Mouse (Mus musculus): ENCODE measurements around the gene Taf10. TPM values are rescaled to one million over a fixed set of nuclear protein-coding genes. Genes with fewer than 3 reads are reported as not detected.

Gene Taf10
- polyA plus RNA-seq, 1 experiment from 2014 or later: 167 TPM

DNA sequence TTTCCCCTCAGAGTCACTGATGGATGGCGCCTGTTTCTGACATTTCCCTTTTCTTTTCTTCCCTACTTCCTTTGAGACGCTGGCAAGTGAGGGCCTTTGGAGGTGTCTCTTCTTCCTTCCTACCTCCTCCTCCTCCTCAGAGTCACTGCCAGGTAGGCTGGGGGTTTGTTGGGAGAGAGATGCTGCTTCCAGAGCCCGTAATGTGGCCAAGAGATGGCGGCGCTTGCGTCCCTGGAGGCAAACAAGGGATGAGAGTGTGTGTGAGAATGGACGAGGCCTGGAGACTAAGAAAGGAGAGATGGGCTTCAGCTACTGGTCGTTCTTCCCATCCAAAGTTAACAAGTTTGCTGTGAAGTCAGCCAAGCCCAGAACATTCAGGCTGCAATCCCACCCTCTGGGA is 9.3 kb downstream of the Taf10 start:
- Histone ChIP-seq H3K36me3 (ENCODE audit: insufficient read depth, low read length) (peaks cover 32% of the 10 kb centered on the region), H3K4me1 (replicated peaks; ENCODE audit: insufficient read depth, low read length) (peaks cover 13% of the 10 kb centered on the region), H3K9ac (ENCODE audit: low read depth, low read length) (no peak overlapping the region), H3K9me3 (replicated peaks; ENCODE audit: low read length) (no peaks in the 10 kb centered on the region), H3K4me3 (replicated peaks; ENCODE audit: low read depth, low read length) (no peak overlapping the region), H3K4me2 (ENCODE audit: low read length) (no peak overlapping the region), H3K27me3 (ENCODE audit: insufficient read depth, low read length) (no peaks in the 10 kb centered on the region), H3K27ac (no peak overlapping the region)
- no peak for DNase-seq (ENCODE audit: low spot score)
- TF ChIP-seq CTCF (IDR thresholded peaks at IDR 0.05; ENCODE audit: low read depth): no peak
- no peak for ATAC-seq (replicated peaks; ENCODE audit: low FRiP score, low read depth)
- WGBS: 81% methylated on average over 8 of the region's 8 CpGs

GRCm38 (mm10) chr7:105733836-105734235 is 10.3 kb downstream of the Taf10 start:
- H3K36me3 ChIP-seq (ENCODE audit: insufficient read depth, low read length): peaks cover 34% of the 10 kb centered on the region
- H3K4me3 ChIP-seq (replicated peaks; ENCODE audit: low read depth, low read length): no peak overlapping the region
- H3K4me2 ChIP-seq (ENCODE audit: low read length): no peak overlapping the region
- no peaks in the 10 kb centered on the region for H3K27me3 ChIP-seq (ENCODE audit: insufficient read depth, low read length)
- H3K9me3 ChIP-seq (replicated peaks; ENCODE audit: low read length): no peaks in the 10 kb centered on the region
- H3K27ac ChIP-seq: no peak overlapping the region
- no peak for TF ChIP-seq CTCF (IDR thresholded peaks at IDR 0.05; ENCODE audit: low read depth)
- 94% methylated on average over 11 of the region's 11 CpGs for WGBS
- H3K9ac ChIP-seq (ENCODE audit: low read depth, low read length): no peak overlapping the region
- peaks cover 12% of the 10 kb centered on the region for H3K4me1 ChIP-seq (replicated peaks; ENCODE audit: insufficient read depth, low read length)
- no peak for DNase-seq (ENCODE audit: low spot score)
- no peak for ATAC-seq (replicated peaks; ENCODE audit: low FRiP score, low read depth)

DNA sequence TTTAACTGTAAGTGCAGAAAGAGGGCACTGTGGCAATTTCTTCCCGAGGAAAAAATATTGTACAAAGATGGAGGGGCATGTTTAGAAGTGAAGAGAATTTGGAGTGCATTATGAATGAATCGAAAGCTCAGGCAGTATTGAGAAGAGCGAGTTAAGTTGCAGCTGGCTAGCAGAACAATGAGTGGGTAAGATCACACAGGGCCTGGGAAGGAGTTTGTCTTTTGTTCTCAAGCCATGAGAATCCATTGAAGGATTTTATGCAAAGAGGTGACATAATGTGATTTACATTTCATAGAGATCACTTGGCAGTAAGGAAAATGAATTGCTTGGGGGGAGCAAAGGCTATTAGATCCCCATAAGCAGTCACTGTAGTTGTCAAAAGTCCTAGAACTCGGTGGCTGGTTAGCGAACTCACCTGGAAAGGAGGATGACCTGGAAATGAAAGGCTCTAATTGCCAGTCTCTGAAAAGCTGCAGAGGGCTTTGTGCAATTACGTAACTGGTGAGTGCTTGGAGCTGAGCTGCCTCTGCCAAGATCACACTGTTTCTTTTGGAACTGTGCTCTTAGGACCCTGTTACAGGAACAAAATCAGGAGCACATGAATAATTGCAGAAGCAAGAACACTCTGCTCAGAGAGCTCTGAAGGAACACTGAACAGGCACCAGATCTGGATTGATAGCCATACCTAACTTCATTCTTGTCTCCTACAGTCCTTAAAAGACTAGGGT is 15.3 kb downstream of the Taf10 start:
- WGBS: 76% methylated on average over 6 of the region's 6 CpGs
- Histone ChIP-seq H3K4me3 (replicated peaks; ENCODE audit: low read depth, low read length) (no peak overlapping the region), H3K36me3 (ENCODE audit: insufficient read depth, low read length) (peaks cover 28% of the 10 kb centered on the region), H3K27ac (no peak overlapping the region), H3K4me2 (ENCODE audit: low read length) (no peak overlapping the region), H3K4me1 (replicated peaks; ENCODE audit: insufficient read depth, low read length) (no peaks in the 10 kb centered on the region), H3K9me3 (replicated peaks; ENCODE audit: low read length) (no peaks in the 10 kb centered on the region), H3K27me3 (ENCODE audit: insufficient read depth, low read length) (no peaks in the 10 kb centered on the region), H3K9ac (ENCODE audit: low read depth, low read length) (no peak overlapping the region)
- ATAC-seq (replicated peaks; ENCODE audit: low FRiP score, low read depth): no peak
- DNase-seq (ENCODE audit: low spot score): no peak
- TF ChIP-seq CTCF (IDR thresholded peaks at IDR 0.05; ENCODE audit: low read depth): no peak

- ATAC-seq (replicated peaks; ENCODE audit: low FRiP score, low read depth): no peak
- TF ChIP-seq CTCF (IDR thresholded peaks at IDR 0.05; ENCODE audit: low read depth): no peak
- 96% methylated on average over 4 of the region's 4 CpGs for WGBS
These were observed 17.2 kb downstream of the Taf10 start for GRCm38 (mm10) chr7:105726980-105727325.

DNA sequence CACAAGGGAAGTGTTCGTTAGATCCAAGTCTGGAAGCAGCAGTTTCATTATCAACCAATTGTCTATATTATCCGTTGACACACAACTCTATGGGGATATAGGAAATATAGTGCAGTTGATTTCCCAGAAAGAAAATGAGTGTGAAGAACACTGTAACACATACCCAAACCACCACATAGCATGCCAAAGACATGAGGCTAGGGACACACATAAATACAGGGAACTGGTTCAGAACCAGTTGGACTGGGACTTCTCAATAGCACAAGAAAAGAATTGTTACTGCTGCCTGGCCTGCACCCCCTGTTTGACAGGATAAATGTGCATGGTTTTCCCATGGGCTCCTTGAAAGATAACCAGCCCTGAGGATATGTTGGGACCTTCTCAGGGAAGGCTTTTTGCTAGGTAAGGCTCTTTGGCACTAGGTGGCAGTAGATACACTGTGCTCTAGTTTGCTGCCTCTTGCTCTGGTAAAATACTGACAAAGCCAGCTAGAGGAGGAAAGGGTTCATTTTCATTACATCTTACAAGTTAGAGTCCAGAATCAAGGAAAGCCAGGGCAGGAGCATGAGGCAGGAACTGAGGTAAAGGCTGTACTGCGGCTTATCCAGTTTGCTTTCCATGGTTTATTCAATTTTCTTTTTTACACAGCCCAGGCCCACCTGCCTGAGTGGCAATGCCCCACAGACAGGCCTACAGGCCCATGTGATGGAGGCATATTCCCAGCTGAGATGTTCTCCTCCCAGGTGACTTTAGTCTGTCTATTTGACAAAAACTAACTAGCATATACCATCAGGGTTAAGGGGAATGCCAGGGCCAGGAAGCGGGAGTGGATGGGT is 17.8 kb downstream of the Taf10 start:
- 0 out of 2 replicates have a peak, but pooled peaks cover 6% of the 10 kb centered on the region for H3K36me3 ChIP-seq (ENCODE audit: insufficient read depth, low read length)
- H3K4me2 ChIP-seq (ENCODE audit: low read length): no peak overlapping the region
- H3K9ac ChIP-seq (ENCODE audit: low read depth, low read length): no peak overlapping the region
- no peaks in the 10 kb centered on the region for H3K9me3 ChIP-seq (replicated peaks; ENCODE audit: low read length)
- WGBS: 88% methylated on average over 4 of the region's 4 CpGs
- H3K4me1 ChIP-seq (replicated peaks; ENCODE audit: insufficient read depth, low read length): no peaks in the 10 kb centered on the region
- DNase-seq (ENCODE audit: low spot score) (peak; percentile 93), ATAC-seq (replicated peaks; ENCODE audit: low FRiP score, low read depth) (peak; percentile 77; the same call in 1 of the 2 replicates)
- H3K27ac ChIP-seq: no peak overlapping the region
- H3K4me3 ChIP-seq (replicated peaks; ENCODE audit: low read depth, low read length): no peak overlapping the region
- H3K27me3 ChIP-seq (ENCODE audit: insufficient read depth, low read length): no peaks in the 10 kb centered on the region
- peak; percentile 95 for TF ChIP-seq CTCF (IDR thresholded peaks at IDR 0.05; ENCODE audit: low read depth)

More at GRCm38 (mm10) chr7:105726980-105727325, 17.2 kb downstream of the Taf10 start:
- Histone ChIP-seq H3K36me3 (ENCODE audit: insufficient read depth, low read length) (0 out of 2 replicates have a peak, but pooled peaks cover 9% of the 10 kb centered on the region), H3K4me3 (replicated peaks; ENCODE audit: low read depth, low read length) (no peak overlapping the region), H3K27me3 (ENCODE audit: insufficient read depth, low read length) (no peaks in the 10 kb centered on the region), H3K4me1 (replicated peaks; ENCODE audit: insufficient read depth, low read length) (no peaks in the 10 kb centered on the region), H3K27ac (no peak overlapping the region), H3K4me2 (ENCODE audit: low read length) (no peak overlapping the region), H3K9me3 (replicated peaks; ENCODE audit: low read length) (no peaks in the 10 kb centered on the region), H3K9ac (ENCODE audit: low read depth, low read length) (no peak overlapping the region)
- DNase-seq (ENCODE audit: low spot score): no peak

DNA sequence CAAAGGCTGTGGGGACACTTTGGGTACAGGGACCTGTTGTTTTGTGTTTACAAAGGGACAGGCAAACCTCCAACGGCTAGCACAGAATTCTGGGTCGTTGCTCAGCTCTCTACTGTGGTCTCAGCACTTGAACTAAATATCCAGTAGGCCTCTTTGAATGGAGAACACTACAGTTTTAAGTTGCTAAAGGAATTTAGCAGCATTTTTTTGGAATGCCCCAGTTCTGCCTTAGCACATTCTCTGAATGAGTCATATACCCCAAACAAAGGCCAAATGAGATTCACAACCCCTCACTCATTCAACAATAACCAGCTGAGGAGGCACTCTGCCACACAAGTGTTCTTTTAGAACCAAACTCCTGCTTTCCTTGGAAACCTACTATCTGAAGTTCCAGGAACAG is 22.2 kb downstream of the Taf10 start:
- H3K4me3 ChIP-seq (replicated peaks; ENCODE audit: low read depth, low read length): no peak overlapping the region
- H3K9ac ChIP-seq (ENCODE audit: low read depth, low read length): no peak overlapping the region
- H3K27ac ChIP-seq: no peak overlapping the region
- WGBS: 69% methylated on average over 2 of the region's 2 CpGs
- H3K9me3 ChIP-seq (replicated peaks; ENCODE audit: low read length): no peaks in the 10 kb centered on the region
- H3K4me2 ChIP-seq (ENCODE audit: low read length): no peak overlapping the region
- H3K36me3 ChIP-seq (ENCODE audit: insufficient read depth, low read length): no peaks in the 10 kb centered on the region
- no peaks in the 10 kb centered on the region for H3K27me3 ChIP-seq (ENCODE audit: insufficient read depth, low read length)
- ATAC-seq (replicated peaks; ENCODE audit: low FRiP score, low read depth) (no peak), DNase-seq (ENCODE audit: low spot score) (no peak)
- H3K4me1 ChIP-seq (replicated peaks; ENCODE audit: insufficient read depth, low read length): no peaks in the 10 kb centered on the region
- TF ChIP-seq CTCF (IDR thresholded peaks at IDR 0.05; ENCODE audit: low read depth): no peak

Measured in kidney, postnatal 0 days (tissue).